Mouse (Mus musculus) intestine, embryonic 14.5 days (tissue): ENCODE results near the gene Col5a2. TPM values are rescaled to one million over a fixed set of nuclear protein-coding genes. Genes with fewer than 3 reads are reported as not detected.

Experiments
- ATAC-seq: fragments of 200-750 bp; cut with Nextera tagmentation; replicated peaks from 2 replicates; pipeline ENCODE4 v1.8.0; 2017; ENCODE audit warnings: low read depth, moderate number of reproducible peaks, moderate TSS enrichment, moderate library complexity; ENCODE audit not compliant: low FRiP score, low TSS enrichment
- DNase-seq: peaks from one replicate; pipeline ENCODE4 v3.0.0-alpha.2; 2018; ENCODE audit warnings: low spot score
- H3K27ac ChIP-seq: fragments of 300-500 bp; sonication (generic); 2 replicates; pipeline ENCODE4 v1.5.1; 2014; ENCODE audit warnings: low read depth, mild to moderate bottlenecking, control low read depth
- H3K27me3 ChIP-seq: fragments of 300-500 bp; sonication (generic); replicated peaks from 2 replicates; pipeline ENCODE4 v1.6.1; 2014; ENCODE audit warnings: low read length, control low read depth; ENCODE audit not compliant: control insufficient read depth, insufficient read depth
- H3K36me3 ChIP-seq: fragments of 300-500 bp; sonication (generic); 2 replicates; pipeline ENCODE4 v1.6.1; 2014; ENCODE audit warnings: low read length, control low read depth; ENCODE audit not compliant: control insufficient read depth, insufficient read depth
- H3K4me1 ChIP-seq: fragments of 300-500 bp; sonication (generic); replicated peaks from 2 replicates; pipeline ENCODE4 v1.6.1; 2014; ENCODE audit warnings: low read length, control low read depth, mixed read lengths; ENCODE audit not compliant: control insufficient read depth, insufficient read depth
- H3K4me2 ChIP-seq: fragments of 300-500 bp; sonication (generic); 2 replicates; pipeline ENCODE4 v1.6.1; 2014; ENCODE audit warnings: low read length
- H3K4me3 ChIP-seq: fragments of 300-500 bp; sonication (generic); 2 replicates; pipeline ENCODE4 v1.5.1; 2014; ENCODE audit warnings: low read depth, low read length, control low read depth, mixed read lengths
- H3K9ac ChIP-seq: fragments of 300-500 bp; sonication (generic); 2 replicates; pipeline ENCODE4 v1.6.1; 2014; ENCODE audit warnings: mild to moderate bottlenecking, low read length
- H3K9me3 ChIP-seq: fragments of 300-500 bp; sonication (generic); 2 replicates; pipeline ENCODE4 v1.6.1; 2016; ENCODE audit warnings: low read length, control low read depth; ENCODE audit not compliant: control insufficient read depth
- WGBS: fragments of 180-500 bp; shearing (Covaris S2); extraction: QIAGEN DNeasy Blood & Tissue Kit; methylation state at CpG from one replicate; pipeline ENCODE4 v1.1.7; 2014; 5-methylcytosine and 5-hydroxymethylcytosine counted together
- polyA plus RNA-seq: library from polyadenylated mRNA; unstranded; fragments of >200 nt; fragmentation: Nextera tagmentation; extraction: Ambion mirVana; gene quantifications from 2 replicates; pipeline ENCODE4 v1.2.1, GENCODE M21; 2014

Col5a2 gene
- polyA plus RNA-seq, 1 experiment from 2014 or later, result 84.8 TPM

DNA sequence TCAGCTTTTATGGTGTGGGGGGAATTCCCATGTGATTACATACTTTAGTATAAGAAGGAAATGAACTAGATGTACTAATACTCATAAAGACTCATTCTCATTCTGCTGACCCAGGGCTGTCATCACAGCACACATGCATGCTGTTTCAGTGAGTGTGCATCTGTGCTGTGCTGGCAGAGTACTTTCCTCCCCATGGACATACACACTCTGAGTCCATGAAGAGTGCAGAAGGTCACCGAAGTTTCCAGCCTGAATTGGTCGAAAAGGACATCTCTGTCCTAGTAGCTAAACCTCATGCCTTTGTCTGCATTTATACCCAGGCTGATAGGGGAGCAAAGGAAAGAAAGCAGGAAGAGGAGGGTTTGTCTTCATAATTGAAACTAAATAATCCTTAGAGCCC is 83.2 kb downstream of the Col5a2 start:
- DNase-seq, result no peak

DNA sequence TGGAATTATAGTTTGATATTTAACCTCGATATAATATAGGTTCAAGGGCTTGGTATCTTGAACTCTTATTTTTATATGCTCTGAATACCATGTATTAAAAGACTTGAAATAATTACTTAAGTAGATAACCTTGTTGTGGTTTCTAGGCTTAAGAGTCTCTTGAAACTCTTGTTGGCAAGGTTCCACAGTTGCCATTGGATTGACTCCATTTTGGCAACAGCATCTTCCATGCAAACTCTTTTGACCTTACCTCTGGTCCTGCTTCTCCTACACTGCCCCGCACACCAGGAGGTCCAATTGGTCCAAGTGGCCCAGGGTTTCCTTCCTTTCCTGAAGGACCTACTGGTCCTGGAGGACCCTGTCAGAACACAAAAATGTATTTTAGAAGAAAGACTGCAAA is 121.2 kb downstream of the Col5a2 start:
- ATAC-seq (no peak), DNase-seq (no peak)
- H3K4me3 ChIP-seq, result no peak overlapping the region
- H3K9ac ChIP-seq, result no peak overlapping the region
- no peak overlapping the region for H3K27ac ChIP-seq
- no peaks in the 10 kb centered on the region for H3K4me1 ChIP-seq
- H3K9me3 ChIP-seq, result no peaks in the 10 kb centered on the region
- WGBS, result 94% methylated on average over 2 of the region's 2 CpGs
- H3K36me3 ChIP-seq, result peaks cover 63% of the 10 kb centered on the region
- no peaks in the 10 kb centered on the region for H3K27me3 ChIP-seq
- H3K4me2 ChIP-seq, result no peak overlapping the region

More for the DNA sequence above, 83.2 kb downstream of the Col5a2 start:
- Histone ChIP-seq H3K4me2 (no peak overlapping the region), H3K36me3 (peaks cover 50% of the 10 kb centered on the region), H3K4me1 (no peaks in the 10 kb centered on the region; the same call in 1 of the 2 replicates), H3K4me3 (no peak overlapping the region), H3K27me3 (no peaks in the 10 kb centered on the region), H3K9ac (no peak overlapping the region), H3K27ac (peak overlapping the region; percentile 43; the same call in 1 of the 2 replicates), H3K9me3 (no peaks in the 10 kb centered on the region)
- no peak for ATAC-seq
- 64% methylated on average over 2 of the region's 2 CpGs for WGBS

DNA sequence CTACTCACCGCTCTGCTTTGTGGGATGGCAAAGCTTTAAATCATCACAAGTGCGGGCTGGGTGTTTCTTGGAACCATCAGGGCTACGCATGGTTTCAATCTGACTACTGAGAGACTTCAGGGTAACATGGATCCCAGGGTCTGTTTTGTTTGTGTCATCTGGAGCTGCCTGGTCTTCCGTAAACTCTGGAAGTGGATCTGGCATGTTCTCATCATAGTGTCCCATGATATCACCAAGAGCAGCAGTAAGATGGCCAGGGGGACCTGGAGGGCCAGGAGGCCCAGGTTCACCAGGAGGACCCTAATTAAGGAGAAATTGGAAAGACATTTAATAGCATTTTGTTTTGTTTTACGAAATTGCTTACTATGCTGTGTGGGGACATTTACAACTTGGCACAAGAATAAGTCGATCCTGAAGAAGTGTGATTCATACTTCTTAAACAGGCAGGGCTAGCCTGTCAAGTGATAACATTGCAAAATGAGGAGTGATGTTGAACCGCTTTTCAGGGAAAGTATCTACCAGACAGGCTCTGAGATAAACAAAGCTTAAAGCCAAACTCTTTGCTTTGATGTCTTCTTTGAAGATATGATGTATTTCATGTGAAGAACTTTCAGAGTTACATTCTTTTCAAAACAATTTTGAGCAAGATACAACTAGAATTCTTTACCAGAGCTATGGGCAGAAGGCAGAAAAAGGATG is 122.9 kb downstream of the Col5a2 start:
- no peak for DNase-seq
- no peak for ATAC-seq
- Histone ChIP-seq H3K4me2 (no peak overlapping the region), H3K4me3 (no peak overlapping the region), H3K27ac (no peak overlapping the region), H3K9me3 (no peaks in the 10 kb centered on the region), H3K27me3 (no peaks in the 10 kb centered on the region), H3K9ac (no peak overlapping the region), H3K36me3 (peaks cover 61% of the 10 kb centered on the region), H3K4me1 (no peaks in the 10 kb centered on the region)
- WGBS, result 58% methylated on average over 7 of the region's 7 CpGs

DNA sequence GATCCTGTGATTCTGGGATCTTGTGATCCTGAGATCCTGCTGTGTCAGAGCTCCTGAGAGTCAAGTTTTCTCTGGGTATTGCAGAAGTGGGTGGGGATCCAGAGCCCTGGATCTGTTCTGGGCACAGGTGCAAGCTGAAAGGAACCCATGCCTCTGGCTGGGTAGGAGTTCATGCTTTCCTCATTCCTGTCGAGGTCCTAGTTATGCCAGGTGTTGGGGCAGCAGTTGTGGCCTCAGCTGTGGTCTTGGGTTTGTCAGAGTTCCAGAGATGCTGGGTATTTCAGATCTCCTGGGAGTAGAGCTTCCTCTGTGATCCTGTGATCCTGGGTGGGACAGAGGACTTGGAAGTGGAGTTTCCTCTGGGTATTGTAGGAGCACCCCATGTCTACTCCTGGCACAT is 137.7 kb downstream of the Col5a2 start:
- no peaks in the 10 kb centered on the region for H3K27me3 ChIP-seq
- H3K9ac ChIP-seq, result no peak overlapping the region
- no peak overlapping the region for H3K4me2 ChIP-seq
- no peak overlapping the region for H3K27ac ChIP-seq
- peaks cover 11% of the 10 kb centered on the region; the same call in 1 of the 2 replicates for H3K9me3 ChIP-seq
- no peak overlapping the region for H3K4me3 ChIP-seq
- ATAC-seq, result no peak
- DNase-seq, result no peak
- no peaks in the 10 kb centered on the region for H3K4me1 ChIP-seq
- 72% methylated on average over 1 of the region's 1 CpGs for WGBS
- H3K36me3 ChIP-seq, result peaks cover 12% of the 10 kb centered on the region

DNA sequence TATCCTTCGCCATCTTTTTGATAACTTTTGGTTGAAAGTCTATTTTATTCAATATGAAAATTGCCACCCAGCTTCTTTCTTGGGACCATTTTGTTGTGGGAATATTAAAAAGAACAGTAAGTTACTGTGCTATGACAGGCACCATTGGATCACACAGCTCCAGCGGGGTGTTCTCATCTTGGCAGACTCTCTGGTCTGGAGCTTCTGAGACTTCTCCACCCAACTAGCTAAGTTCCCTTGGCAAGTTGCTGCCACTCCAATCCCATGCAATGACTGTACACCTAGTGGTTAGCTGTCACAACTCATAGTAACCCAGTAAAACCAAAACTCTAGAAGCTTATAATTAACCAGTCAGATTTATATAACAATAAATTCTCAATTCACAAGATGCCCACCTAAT is 139.8 kb downstream of the Col5a2 start:
- DNase-seq (no peak), ATAC-seq (no peak)
- Histone ChIP-seq H3K9ac (no peak overlapping the region), H3K4me3 (no peak overlapping the region), H3K4me1 (no peaks in the 10 kb centered on the region), H3K36me3 (peaks cover 9% of the 10 kb centered on the region), H3K4me2 (no peak overlapping the region), H3K27me3 (no peaks in the 10 kb centered on the region), H3K27ac (no peak overlapping the region), H3K9me3 (no peaks in the 10 kb centered on the region)
- WGBS, result 92% methylated on average over 2 of the region's 2 CpGs

DNA sequence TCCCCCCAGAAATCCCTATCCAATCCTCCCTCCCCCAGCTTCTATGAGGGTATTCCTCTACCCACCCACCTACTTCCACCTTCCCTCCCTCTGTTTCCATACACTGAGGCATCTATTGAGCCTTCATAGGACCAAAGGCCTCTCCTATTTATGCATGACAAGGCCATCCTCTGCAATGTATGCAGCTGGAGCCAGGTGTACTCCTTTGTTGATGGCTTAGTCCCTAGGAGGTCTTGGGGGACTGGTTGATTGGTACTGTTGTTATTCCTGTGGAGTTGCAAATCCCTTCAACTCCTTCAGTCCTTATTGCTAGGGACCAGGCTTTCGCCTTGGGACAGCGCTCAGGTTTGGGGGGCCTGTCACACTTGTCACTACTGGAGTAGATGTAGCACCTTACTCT is 143.4 kb downstream of the Col5a2 start:
- Histone ChIP-seq H3K27me3 (no peaks in the 10 kb centered on the region), H3K36me3 (no peaks in the 10 kb centered on the region), H3K9ac (no peak overlapping the region), H3K27ac (no peak overlapping the region), H3K4me1 (no peaks in the 10 kb centered on the region), H3K4me3 (no peak overlapping the region), H3K9me3 (no peaks in the 10 kb centered on the region), H3K4me2 (no peak overlapping the region)
- ATAC-seq, result no peak
- no peak for DNase-seq
- 81% methylated on average over 2 of the region's 2 CpGs for WGBS

DNA sequence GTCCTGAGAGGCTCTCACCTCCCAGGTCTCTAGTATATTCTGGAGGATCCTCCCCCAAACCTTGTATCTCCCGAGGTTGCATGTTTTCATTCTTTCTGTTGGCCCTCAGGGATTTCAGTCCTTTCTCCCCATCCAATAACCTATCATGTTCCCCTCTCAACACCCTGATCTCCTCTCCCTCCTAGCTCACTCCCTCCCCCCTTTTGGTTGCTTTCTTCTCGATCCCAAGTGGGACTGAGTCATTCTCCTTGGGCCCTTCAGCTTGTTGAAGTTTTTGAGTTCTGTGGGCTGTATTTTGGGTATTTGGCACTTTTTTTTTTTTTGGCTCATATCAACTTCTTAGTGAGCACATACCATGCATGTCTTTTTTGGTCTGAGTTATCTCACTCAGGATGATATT is 143.9 kb downstream of the Col5a2 start:
- Histone ChIP-seq H3K9me3 (no peaks in the 10 kb centered on the region), H3K4me1 (no peaks in the 10 kb centered on the region), H3K4me3 (no peak overlapping the region), H3K27ac (no peak overlapping the region), H3K9ac (no peak overlapping the region), H3K27me3 (no peaks in the 10 kb centered on the region), H3K4me2 (no peak overlapping the region), H3K36me3 (no peaks in the 10 kb centered on the region)
- DNase-seq (no peak), ATAC-seq (no peak)
- 70% methylated on average over 2 of the region's 2 CpGs for WGBS

DNA sequence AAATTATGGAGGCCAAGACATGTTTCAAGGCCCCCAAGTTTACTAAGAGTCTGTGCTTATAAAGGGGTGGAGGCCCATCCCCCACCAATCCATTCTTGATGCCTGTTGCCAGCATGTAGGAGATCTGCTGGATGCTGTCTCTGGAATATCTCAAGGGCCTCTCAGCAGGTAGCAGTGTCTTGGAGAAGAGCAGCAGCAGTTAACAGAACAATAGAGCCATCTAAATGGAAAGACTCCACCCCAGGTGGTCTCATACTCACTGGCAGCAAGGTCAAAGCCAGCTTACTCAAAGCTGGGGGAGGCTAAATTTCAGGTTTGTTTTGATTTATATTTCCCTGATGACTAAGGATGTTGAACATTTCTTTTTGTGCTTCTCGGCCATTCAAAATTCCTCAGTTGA is 145.1 kb downstream of the Col5a2 start:
- H3K4me1 ChIP-seq, result no peaks in the 10 kb centered on the region
- H3K36me3 ChIP-seq, result no peaks in the 10 kb centered on the region
- H3K9ac ChIP-seq, result no peak overlapping the region
- no peak overlapping the region for H3K4me3 ChIP-seq
- ATAC-seq, result no peak
- H3K4me2 ChIP-seq, result no peak overlapping the region
- no peaks in the 10 kb centered on the region for H3K27me3 ChIP-seq
- H3K27ac ChIP-seq, result no peak overlapping the region
- 33% methylated on average over 1 of the region's 1 CpGs for WGBS
- H3K9me3 ChIP-seq, result no peaks in the 10 kb centered on the region
- DNase-seq, result no peak

DNA sequence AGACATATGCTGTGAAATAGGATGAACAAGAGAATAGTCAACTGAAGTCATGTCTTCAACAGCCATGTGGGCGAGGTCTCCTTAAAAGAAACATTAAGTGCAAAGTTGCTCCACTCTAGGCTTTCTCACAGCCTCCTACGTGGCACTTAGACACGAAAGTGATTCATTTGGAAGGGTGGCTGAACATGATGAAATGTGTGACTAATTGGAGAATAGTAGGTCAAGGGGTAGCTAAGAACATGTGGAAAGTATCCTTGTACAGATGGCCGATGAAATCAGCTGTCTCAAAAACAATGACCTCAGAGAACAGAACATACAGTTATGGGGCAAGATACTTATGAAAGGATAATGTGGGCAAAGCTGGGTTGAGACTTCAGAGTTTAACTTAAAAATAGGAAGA is 147.1 kb downstream of the Col5a2 start:
- no peaks in the 10 kb centered on the region for H3K9me3 ChIP-seq
- H3K27ac ChIP-seq, result no peak overlapping the region
- no peaks in the 10 kb centered on the region for H3K36me3 ChIP-seq
- no peak for DNase-seq
- 79% methylated on average over 4 of the region's 4 CpGs for WGBS
- ATAC-seq, result no peak
- H3K9ac ChIP-seq, result no peak overlapping the region
- H3K4me2 ChIP-seq, result no peak overlapping the region
- H3K27me3 ChIP-seq, result no peaks in the 10 kb centered on the region
- H3K4me3 ChIP-seq, result no peak overlapping the region
- H3K4me1 ChIP-seq, result no peaks in the 10 kb centered on the region
